Mouse (Mus musculus) erythroblast, embryonic 14.5 days (primary cell): ENCODE data around the gene Gm12888. TPM values are rescaled to one million over a fixed set of nuclear protein-coding genes. Genes with fewer than 3 reads are reported as not detected.
"Not testable (repeated sequence)": the region's sequence is repeated elsewhere in the genome, so short reads cannot be mapped to it uniquely, and the experiment has no call there.

Experiments
- H3K27me3 ChIP-seq: 2 replicates; pipeline ENCODE4 v1.6.1; 2012; ENCODE audit warnings: inconsistent platforms; ENCODE audit not compliant: control insufficient read depth
- H3K36me3 ChIP-seq: 2 replicates; pipeline ENCODE4 v1.6.1; 2012; ENCODE audit warnings: mild to moderate bottlenecking, inconsistent platforms; ENCODE audit not compliant: control insufficient read depth
- H3K4me1 ChIP-seq: 2 replicates; pipeline ENCODE4 v1.6.1; 2012; ENCODE audit warnings: inconsistent platforms; ENCODE audit not compliant: control insufficient read depth
- H3K4me3 ChIP-seq: replicated peaks from 2 replicates; pipeline ENCODE3; 2012; ENCODE audit warnings: moderate library complexity, mild to moderate bottlenecking, inconsistent platforms
- H3K9me3 ChIP-seq: 2 replicates; pipeline ENCODE4 v1.6.1; 2012; ENCODE audit warnings: low read length, inconsistent platforms, mixed read lengths; ENCODE audit not compliant: control insufficient read depth
- polyA plus RNA-seq: library from polyadenylated mRNA; stranded (reverse); fragments of >175 nt; gene quantifications from 2 replicates; pipeline ENCODE4 v1.2.3, GENCODE M21; 2012

Gm12888 gene
- not detected in 2 replicates for polyA plus RNA-seq

- H3K27me3 ChIP-seq, H3K36me3 ChIP-seq, H3K9me3 ChIP-seq, H3K4me1 ChIP-seq, H3K4me3 ChIP-seq: not testable (repeated sequence)
Measured at GRCm38 (mm10) chr4:121324817-121325216, at the start of gene Gm12888. TSS of gene Gm12888 (minus strand) at chr4:121324917.

Other genes with a start within 250 kb of the Gm12888 start
- gene Zmpste24, start 226.7 kb downstream of the Gm12888 start, polyA plus RNA-seq: 0.09 and 0.19 TPM in 2 replicates
- not detected in 2 replicates for gene Tmco2, start 215.7 kb downstream of the Gm12888 start, polyA plus RNA-seq
- gene Rlf, start 109.8 kb downstream of the Gm12888 start, polyA plus RNA-seq: 0.20 TPM in 2 replicates
- not detected in 2 replicates for gene Gm12886, start 98.2 kb upstream of the Gm12888 start, polyA plus RNA-seq